Mouse (Mus musculus) liver (tissue): ENCODE measurements around the gene Vmn1r128.
"Not testable (repeated sequence)": the region's sequence is repeated elsewhere in the genome, so short reads cannot be mapped to it uniquely, and the experiment has no call there.

ENCODE experiments used
- DNase-seq: peaks from one replicate; pipeline ENCODE4 v3.0.0-alpha.2; 2020; ENCODE audit warnings: mixed read lengths

Vmn1r128 gene

DNA sequence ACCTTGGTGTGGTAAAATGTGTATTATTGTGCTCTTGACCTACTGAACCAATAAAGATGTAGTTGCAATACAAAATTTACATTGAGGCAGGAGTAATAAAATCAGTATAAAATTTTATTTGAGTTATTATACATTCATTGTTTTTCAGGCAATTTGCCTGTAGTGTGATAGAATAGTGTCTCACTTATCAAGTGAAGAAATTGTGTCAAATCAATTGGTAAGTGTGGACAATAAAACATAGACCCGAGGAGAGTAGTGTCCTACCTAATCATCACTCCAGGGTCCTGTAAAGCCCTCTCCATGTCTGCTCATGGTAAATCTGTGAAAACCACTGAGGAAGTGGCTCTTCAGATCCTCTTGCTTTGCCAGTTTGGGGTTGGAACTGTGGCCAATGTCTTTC, at the start of gene Vmn1r128:
Vmn1r128 (plus strand) TSS at position 301 of the 400 bp plus-strand sequence.
- DNase-seq, result not testable (repeated sequence)

DNA sequence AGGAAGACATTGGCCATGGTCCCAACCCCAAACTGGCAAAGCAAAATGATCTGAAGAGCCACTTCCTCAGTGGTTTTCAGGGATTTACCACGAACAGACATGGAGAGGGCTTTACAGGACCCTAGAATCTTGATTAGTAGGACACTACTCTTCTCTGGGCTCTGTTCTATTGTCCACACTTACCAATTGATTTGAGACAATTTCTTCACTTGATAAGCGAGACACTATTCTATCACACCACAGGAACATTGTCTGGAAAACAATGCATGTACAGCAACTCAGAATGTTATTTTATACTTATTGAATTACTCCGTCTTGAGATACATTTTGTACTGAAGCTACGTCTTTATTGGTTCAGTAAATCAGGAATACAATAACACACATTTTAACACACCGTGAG, 47.8 kb upstream of the Vmn1r128 start, which contains the start of gene Vmn1r126:
Vmn1r126 (minus strand) TSS at position 101 of the 400 bp plus-strand sequence.
- DNase-seq, result not testable (repeated sequence)

DNA sequence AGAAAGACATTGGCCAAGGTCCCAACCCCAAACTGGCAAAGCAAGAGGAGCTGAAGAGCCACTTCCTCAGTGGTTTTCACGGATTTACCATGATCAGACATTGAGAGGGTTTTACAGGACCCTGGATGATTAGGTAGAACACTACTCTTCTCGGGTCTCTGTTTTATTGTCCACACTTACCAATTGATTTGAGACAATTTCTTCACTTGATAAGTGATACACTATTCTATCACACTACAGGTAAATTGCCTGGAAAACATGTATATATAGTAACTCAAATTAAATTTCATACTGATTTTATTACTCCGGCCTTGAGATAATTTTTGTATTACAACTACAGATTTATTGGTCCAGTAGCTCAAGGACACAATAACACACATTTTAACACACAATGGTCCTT, 29.4 kb upstream of the Vmn1r128 start, which contains the start of gene Vmn1r127:
Vmn1r127 (minus strand) TSS at position 101 of the 400 bp plus-strand sequence.
- not testable (repeated sequence) for DNase-seq

DNA sequence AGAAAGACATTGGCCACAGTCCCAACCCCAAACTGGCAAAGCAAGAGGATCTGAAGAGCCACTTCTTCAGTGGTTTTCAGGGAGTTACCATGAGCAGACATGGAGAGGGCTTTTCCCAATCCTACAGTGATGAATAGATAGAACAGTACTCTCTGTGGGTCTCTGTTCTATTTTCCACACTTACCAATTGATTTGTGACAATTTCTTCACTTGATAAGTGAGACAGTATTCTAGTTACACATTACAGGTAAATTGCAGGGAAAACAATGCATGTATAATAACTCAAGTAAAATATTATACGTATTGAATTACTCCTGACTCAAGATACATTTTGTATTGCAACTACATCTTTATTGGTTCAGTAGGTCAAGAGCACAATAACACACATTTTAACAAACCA, 12.0 kb downstream of the Vmn1r128 start, which contains the start of gene Vmn1r129:
Vmn1r129 (minus strand) TSS at position 101 of the 400 bp plus-strand sequence.
- DNase-seq, result not testable (repeated sequence)
